Mouse (Mus musculus) frontal cortex, adult (tissue): ENCODE data around the gene Rhof.
"Not testable (repeated sequence)": the region's sequence is repeated elsewhere in the genome, so short reads cannot be mapped to it uniquely, and the experiment has no call there.

ENCODE experiments used
- ATAC-seq: cut with Nextera tagmentation; 2 replicates; pipeline ENCODE4 v1.9.2; 2017; ENCODE audit warnings: mild to moderate bottlenecking, moderate library complexity, mixed read lengths; ENCODE audit not compliant: low TSS enrichment

The Rhof gene

GRCm38 (mm10) chr5:123068115-123068514 is 64.4 kb downstream of the Rhof start, which contains the start of gene Tmem120b:
TSS of gene Tmem120b (plus strand) at chr5:123068415.
- ATAC-seq: no peak

GRCm38 (mm10) chr5:123067395-123067995 is 65.0 kb downstream of the Rhof start:
- no peak for ATAC-seq

GRCm38 (mm10) chr5:123064207-123064606 is 68.3 kb downstream of the Rhof start:
- no peak for ATAC-seq

GRCm38 (mm10) chr5:123063141-123063540 is 69.4 kb downstream of the Rhof start:
- no peak for ATAC-seq

- not testable (repeated sequence) for ATAC-seq
Observed at GRCm38 (mm10) chr5:123061402-123061749, 71.1 kb downstream of the Rhof start.

- no peak for ATAC-seq
Observed at GRCm38 (mm10) chr5:123060706-123061401, 71.6 kb downstream of the Rhof start.

GRCm38 (mm10) chr5:123059757-123060520 is 72.6 kb downstream of the Rhof start:
- ATAC-seq: no peak

- ATAC-seq: no peak
Observed at GRCm38 (mm10) chr5:123058251-123059102, 74.0 kb downstream of the Rhof start.

GRCm38 (mm10) chr5:123057366-123058250 is 74.9 kb downstream of the Rhof start:
- ATAC-seq: peak; percentile 99
